Mouse (Mus musculus) cortical plate, adult 2 months (tissue): ENCODE measurements around the gene Unc45a.

ENCODE experiments used
- CTCF ChIP-seq: fragments of 200-500 bp; IDR thresholded peaks from 2 replicates; pipeline ENCODE4 v1.5.1; 2011; ENCODE audit warnings: mild to moderate bottlenecking, control low read depth, low read length; ENCODE audit not compliant: insufficient read depth; ENCODE audit errors: extremely low read depth
- POLR2A ChIP-seq: fragments of 200-500 bp; IDR thresholded peaks from 2 replicates; pipeline ENCODE4 v1.6.1; 2011; ENCODE audit warnings: mild to moderate bottlenecking, low read length, control low read depth; ENCODE audit not compliant: insufficient read depth; ENCODE audit errors: extremely low read depth

GRCm38 (mm10) chr7:80346830-80347229, 6.0 kb upstream of the Unc45a start:
- no peak for TF ChIP-seq CTCF
- no peak for TF ChIP-seq POLR2A
